Mouse (Mus musculus): ENCODE measurements around the gene Vmn1r202. TPM values are rescaled to one million over a fixed set of nuclear protein-coding genes. Genes with fewer than 3 reads are reported as not detected.
"Not testable (repeated sequence)": the region's sequence is repeated elsewhere in the genome, so short reads cannot be mapped to it uniquely, and the experiment has no call there.

The Vmn1r202 gene
- not detected for polyA plus RNA-seq (2012; fragmentation: generic; extraction: Trizol)

DNA sequence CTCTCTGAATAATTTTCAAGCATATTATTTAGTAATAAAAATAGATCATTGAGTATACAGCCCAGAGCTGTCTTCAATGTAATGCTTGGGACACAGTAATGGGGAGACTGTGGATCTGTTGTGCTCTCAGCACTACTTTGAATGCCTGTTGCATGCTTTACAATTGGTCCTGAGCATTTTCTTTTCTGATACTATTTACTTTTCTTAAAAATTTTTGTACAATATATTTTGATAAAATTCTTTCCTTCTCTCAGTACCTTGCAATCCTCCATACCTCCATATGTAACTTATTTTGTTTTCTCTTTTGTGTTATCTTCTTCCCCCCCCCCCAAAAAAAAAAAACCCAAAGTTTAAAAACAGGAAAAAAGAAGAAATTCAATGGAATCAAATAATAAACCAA is at the start of gene Vmn1r202:
Gene Vmn1r202, minus strand, starts transcription at position 101 of the 400 bp plus-strand sequence.
- no peak within 1 kb of the TSS for H3K4me3 ChIP-seq
- no peak for TF ChIP-seq MYOG (IDR thresholded peaks at IDR 0.05; ENCODE audit: control insufficient read depth in 1 of 3, insufficient read depth in 1 of 3, insufficient read length in 2 of 3, low read depth in 2 of 3)
- TF ChIP-seq USF1 (IDR thresholded peaks at IDR 0.05; ENCODE audit: low read depth) = no peak
- no peak for TF ChIP-seq TCF12 (IDR thresholded peaks at IDR 0.05; ENCODE audit: insufficient read depth, poor library complexity, severe bottlenecking)
- TF ChIP-seq REST (IDR thresholded peaks at IDR 0.05; ENCODE audit: insufficient read depth, insufficient read length) = no peak
- TF ChIP-seq CEBPB (IDR thresholded peaks at IDR 0.05; ENCODE audit: insufficient read depth, poor library complexity, severe bottlenecking) = no peak
- no peak for TF ChIP-seq MYOD1 (IDR thresholded peaks at IDR 0.05; ENCODE audit: control insufficient read depth in 1 of 3, insufficient read length in 2 of 3, low read depth in 2 of 3)
- H3K4me2 ChIP-seq (ENCODE audit: low read depth) = no peak within 1 kb of the TSS
- no peaks in the 10 kb centered on the region for H3K27me3 ChIP-seq (ENCODE audit: control insufficient read depth, insufficient read depth, insufficient read length)
- no peaks in the 10 kb centered on the region for H3K79me2 ChIP-seq (ENCODE audit: control insufficient read depth, insufficient read depth)
- H3ac ChIP-seq (ENCODE audit: control insufficient read depth, insufficient read length) = no peak within 1 kb of the TSS
- no peaks in the 10 kb centered on the region for H3K36me3 ChIP-seq (ENCODE audit: control insufficient read depth, insufficient read depth)

DNA sequence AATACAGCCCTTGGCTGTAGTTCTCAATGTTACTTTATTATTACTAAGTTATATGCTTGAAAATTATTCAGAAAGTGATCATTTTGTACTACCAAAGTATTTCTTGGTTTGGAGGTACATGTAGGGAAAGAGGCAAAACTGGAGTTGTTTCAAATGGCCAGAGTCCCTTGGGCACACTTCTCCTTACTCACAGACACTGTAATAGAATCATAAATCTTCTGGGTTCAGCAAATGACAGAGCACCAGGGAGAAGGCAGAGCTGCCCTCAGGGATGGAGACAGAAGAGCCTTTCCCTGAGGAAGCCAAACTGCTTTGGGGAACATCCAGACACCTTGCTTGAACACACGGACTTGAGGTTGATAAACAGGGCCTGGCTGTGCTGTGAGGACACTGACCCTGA is 47.7 kb upstream of the Vmn1r202 start, which contains the start of gene Vmn1r204:
Gene Vmn1r204, plus strand, starts transcription at position 301 of the 400 bp plus-strand sequence.
- not testable (repeated sequence) for H3K79me2 ChIP-seq (ENCODE audit: control insufficient read depth, insufficient read depth); H3K4me2 ChIP-seq (ENCODE audit: low read depth); H3K4me3 ChIP-seq; H3K27me3 ChIP-seq (ENCODE audit: control insufficient read depth, insufficient read depth, insufficient read length); H3K36me3 ChIP-seq (ENCODE audit: control insufficient read depth, insufficient read depth); H3ac ChIP-seq (ENCODE audit: control insufficient read depth, insufficient read length)

DNA sequence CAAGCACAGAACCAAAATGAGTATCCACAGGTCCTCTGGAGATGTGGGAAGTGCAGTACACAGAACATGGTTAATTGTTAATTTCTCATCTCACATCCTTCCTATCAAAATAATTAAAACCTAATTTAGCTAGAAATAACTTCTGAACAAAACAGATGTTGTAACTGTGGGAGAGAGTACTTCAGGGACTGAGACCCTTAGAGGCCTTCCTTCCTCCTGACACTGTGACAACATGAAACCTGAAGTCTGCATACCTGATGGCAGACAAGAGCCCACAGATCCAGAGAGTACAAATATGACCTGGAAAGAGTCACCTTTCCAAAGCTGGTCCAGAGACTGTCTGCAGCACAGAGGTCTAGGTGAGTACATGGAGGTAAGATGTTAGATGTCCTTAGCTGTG is 12.6 kb upstream of the Vmn1r202 start, which contains the start of gene Vmn1r203:
Gene Vmn1r203, plus strand, starts transcription at position 301 of the 400 bp plus-strand sequence.
- Histone ChIP-seq H3K36me3 (ENCODE audit: control insufficient read depth, insufficient read depth) (no peaks in the 10 kb centered on the region), H3ac (ENCODE audit: control insufficient read depth, insufficient read length) (no peak within 1 kb of the TSS), H3K79me2 (ENCODE audit: control insufficient read depth, insufficient read depth) (no peaks in the 10 kb centered on the region), H3K4me3 (no peak within 1 kb of the TSS), H3K4me2 (ENCODE audit: low read depth) (no peak within 1 kb of the TSS), H3K27me3 (ENCODE audit: control insufficient read depth, insufficient read depth, insufficient read length) (no peaks in the 10 kb centered on the region)
- no peak for TF ChIP-seq TCF3 (IDR thresholded peaks at IDR 0.05; ENCODE audit: insufficient read length, low read depth)
- TF ChIP-seq POLR2AphosphoS2 (IDR thresholded peaks at IDR 0.05; ENCODE audit: insufficient read length, low read depth) = no peak
- TF ChIP-seq POLR2A (IDR thresholded peaks at IDR 0.05; ENCODE audit: insufficient read length, low read depth) = no peak
- no peak for TF ChIP-seq TCF12 (IDR thresholded peaks at IDR 0.05; ENCODE audit: insufficient read depth, poor library complexity, severe bottlenecking)
- no peak for TF ChIP-seq MYOD1 (IDR thresholded peaks at IDR 0.05; ENCODE audit: control insufficient read depth in 1 of 3, insufficient read length in 2 of 3, low read depth in 2 of 3)

DNA sequence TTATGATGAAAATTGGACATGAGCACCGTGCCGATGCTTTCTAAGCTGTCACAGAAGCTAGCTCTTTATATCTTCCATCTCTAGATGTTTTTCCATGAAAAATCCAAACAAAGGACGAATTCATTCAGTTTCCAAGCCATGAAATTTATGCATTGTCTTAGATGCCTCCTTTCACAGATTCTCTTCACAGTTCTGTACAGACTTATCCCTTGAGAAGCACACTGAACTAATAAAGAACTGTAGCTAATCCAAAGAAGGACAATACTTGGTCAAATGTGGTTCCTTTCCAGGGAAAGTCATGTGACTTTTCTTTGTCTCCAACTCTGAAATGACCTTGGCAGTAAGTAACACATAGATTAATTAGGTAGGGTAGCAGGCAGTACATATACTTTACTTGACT is 2.8 kb downstream of the Vmn1r202 start:
- H3K36me3 ChIP-seq (ENCODE audit: control insufficient read depth, insufficient read depth) = no peaks in the 10 kb centered on the region
- no peaks in the 10 kb centered on the region for H3K27me3 ChIP-seq (ENCODE audit: control insufficient read depth, insufficient read depth, insufficient read length)
- TF ChIP-seq CEBPB (IDR thresholded peaks at IDR 0.05; ENCODE audit: insufficient read depth, poor library complexity, severe bottlenecking) (no peak), POLR2A (IDR thresholded peaks at IDR 0.05; ENCODE audit: insufficient read length, low read depth) (no peak), TCF3 (IDR thresholded peaks at IDR 0.05; ENCODE audit: insufficient read length, low read depth) (no peak), MYOD1 (IDR thresholded peaks at IDR 0.05; ENCODE audit: control insufficient read depth in 1 of 3, insufficient read length in 2 of 3, low read depth in 2 of 3) (no peak), USF1 (IDR thresholded peaks at IDR 0.05; ENCODE audit: low read depth) (no peak), MAX (IDR thresholded peaks at IDR 0.05; ENCODE audit: low read depth) (no peak), POLR2AphosphoS2 (IDR thresholded peaks at IDR 0.05; ENCODE audit: insufficient read length, low read depth) (no peak), REST (IDR thresholded peaks at IDR 0.05; ENCODE audit: insufficient read depth, insufficient read length) (no peak), MYOG (IDR thresholded peaks at IDR 0.05; ENCODE audit: control insufficient read depth in 1 of 3, insufficient read depth in 1 of 3, insufficient read length in 2 of 3, low read depth in 2 of 3) (no peak), E2F4 (IDR thresholded peaks at IDR 0.05; ENCODE audit: insufficient read depth) (no peak), SRF (IDR thresholded peaks at IDR 0.05; ENCODE audit: control insufficient read depth, insufficient read length, low read depth) (no peak), TCF12 (IDR thresholded peaks at IDR 0.05; ENCODE audit: insufficient read depth, poor library complexity, severe bottlenecking) (no peak)
- no peak overlapping the region for H3ac ChIP-seq (ENCODE audit: control insufficient read depth, insufficient read length)
- no peaks in the 10 kb centered on the region for H3K79me2 ChIP-seq (ENCODE audit: control insufficient read depth, insufficient read depth)
- H3K4me3 ChIP-seq = no peak overlapping the region
- H3K4me2 ChIP-seq (ENCODE audit: low read depth) = no peak overlapping the region

DNA sequence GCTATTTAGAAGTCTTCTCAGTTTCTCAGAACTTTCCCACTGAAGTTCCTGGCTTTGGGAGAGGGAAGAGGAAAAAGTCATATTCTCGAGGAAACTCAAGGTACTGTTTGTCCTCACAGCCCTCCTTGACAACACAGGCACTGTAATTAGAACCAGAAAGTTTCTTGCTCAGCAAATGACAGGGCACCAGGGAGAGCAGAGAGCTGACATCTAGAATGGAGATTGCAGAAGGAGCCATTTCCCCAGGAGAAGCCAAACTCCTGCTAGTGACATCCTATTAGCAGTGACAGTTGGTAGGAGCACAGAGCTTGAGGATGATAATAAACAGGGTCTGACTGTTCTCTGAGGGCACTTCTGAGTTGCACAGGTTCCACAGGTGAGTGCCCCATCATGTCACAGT is 33.6 kb downstream of the Vmn1r202 start, which contains the start of gene Vmn1r201:
Gene Vmn1r201, plus strand, starts transcription at position 301 of the 400 bp plus-strand sequence.
- Histone ChIP-seq H3K79me2 (ENCODE audit: control insufficient read depth, insufficient read depth) (no peaks in the 10 kb centered on the region), H3K4me2 (ENCODE audit: low read depth) (no peak within 1 kb of the TSS), H3K27me3 (ENCODE audit: control insufficient read depth, insufficient read depth, insufficient read length) (no peaks in the 10 kb centered on the region), H3ac (ENCODE audit: control insufficient read depth, insufficient read length) (no peak within 1 kb of the TSS), H3K36me3 (ENCODE audit: control insufficient read depth, insufficient read depth) (no peaks in the 10 kb centered on the region), H3K4me3 (no peak within 1 kb of the TSS)
- TF ChIP-seq MYOG (IDR thresholded peaks at IDR 0.05; ENCODE audit: control insufficient read depth in 1 of 3, insufficient read depth in 1 of 3, insufficient read length in 2 of 3, low read depth in 2 of 3) (no peak), POLR2AphosphoS2 (IDR thresholded peaks at IDR 0.05; ENCODE audit: insufficient read length, low read depth) (no peak), MAX (IDR thresholded peaks at IDR 0.05; ENCODE audit: low read depth) (no peak)

DNA sequence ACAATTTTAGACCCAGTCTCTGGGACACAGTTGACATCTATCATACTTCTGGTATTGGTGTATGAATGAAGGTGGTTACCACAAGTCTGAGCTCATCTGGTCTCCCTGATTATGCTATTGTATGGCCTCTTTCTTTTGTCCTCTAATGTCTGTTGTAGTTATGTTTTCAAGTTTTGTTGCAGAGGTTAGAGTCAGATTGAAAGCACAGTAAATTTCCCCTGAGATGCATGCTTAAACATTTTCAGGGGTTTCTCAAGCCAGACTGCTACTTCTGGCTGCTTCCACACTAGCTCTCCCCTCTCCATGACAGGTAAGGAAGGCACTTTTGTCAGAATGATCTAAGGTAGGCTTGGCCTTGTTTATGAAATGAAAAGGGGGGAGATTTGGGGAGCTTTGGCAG is 50.0 kb downstream of the Vmn1r202 start:
- H3K4me2 ChIP-seq (ENCODE audit: low read depth) = no peak overlapping the region
- H3K4me3 ChIP-seq = no peak overlapping the region
- TF ChIP-seq USF1 (IDR thresholded peaks at IDR 0.05; ENCODE audit: low read depth) = no peak
- no peaks in the 10 kb centered on the region for H3K36me3 ChIP-seq (ENCODE audit: control insufficient read depth, insufficient read depth)
- H3K27me3 ChIP-seq (ENCODE audit: control insufficient read depth, insufficient read depth, insufficient read length) = no peaks in the 10 kb centered on the region
- no peak overlapping the region for H3ac ChIP-seq (ENCODE audit: control insufficient read depth, insufficient read length)
- no peaks in the 10 kb centered on the region for H3K79me2 ChIP-seq (ENCODE audit: control insufficient read depth, insufficient read depth)

Other genes starting within 250 kb of the Vmn1r202 start
- not detected for gene Vmn1r195, start 234.9 kb downstream of the Vmn1r202 start, polyA plus RNA-seq (2012; fragmentation: generic; extraction: Trizol)
- not detected for gene Vmn1r196, start 215.5 kb downstream of the Vmn1r202 start, polyA plus RNA-seq (2012; fragmentation: generic; extraction: Trizol)
- gene Vmn1r197, start 180.8 kb downstream of the Vmn1r202 start, polyA plus RNA-seq (2012; fragmentation: generic; extraction: Trizol) = not detected
- gene Vmn1r198, start 155.0 kb downstream of the Vmn1r202 start, polyA plus RNA-seq (2012; fragmentation: generic; extraction: Trizol) = not detected
- not detected for gene Vmn1r199, start 125.6 kb downstream of the Vmn1r202 start, polyA plus RNA-seq (2012; fragmentation: generic; extraction: Trizol)
- gene Vmn1r200, start 115.0 kb downstream of the Vmn1r202 start, polyA plus RNA-seq (2012; fragmentation: generic; extraction: Trizol) = not detected
- not detected for gene Vmn1r201, start 33.5 kb downstream of the Vmn1r202 start, polyA plus RNA-seq (2012; fragmentation: generic; extraction: Trizol)
- gene Vmn1r203, start 12.7 kb upstream of the Vmn1r202 start, polyA plus RNA-seq (2012; fragmentation: generic; extraction: Trizol) = not detected
- gene Vmn1r204, start 47.8 kb upstream of the Vmn1r202 start, polyA plus RNA-seq (2012; fragmentation: generic; extraction: Trizol) = not detected
- not detected for gene Vmn1r205, start 87.6 kb upstream of the Vmn1r202 start, polyA plus RNA-seq (2012; fragmentation: generic; extraction: Trizol)
- not detected for gene Vmn1r206, start 118.9 kb upstream of the Vmn1r202 start, polyA plus RNA-seq (2012; fragmentation: generic; extraction: Trizol)
- not detected for gene Vmn1r207-ps, start 224.2 kb upstream of the Vmn1r202 start, polyA plus RNA-seq (2012; fragmentation: generic; extraction: Trizol)

All from myocyte (in vitro differentiated cells).